Mouse (Mus musculus) embryonic facial prominence, embryonic 12.5 days (tissue): Measurements from ENCODE around the gene Apon. TPM values are rescaled to one million over a fixed set of nuclear protein-coding genes. Genes with fewer than 3 reads are reported as not detected.
"Not testable (repeated sequence)": the region's sequence is repeated elsewhere in the genome, so short reads cannot be mapped to it uniquely, and the experiment has no call there.

Source experiments
- ATAC-seq: fragments of 200-750 bp; cut with Nextera tagmentation; 2 replicates; pipeline ENCODE4 v1.8.0; 2017; ENCODE audit not compliant: insufficient number of reproducible peaks, insufficient read depth, low FRiP score, low TSS enrichment
- H3K27ac ChIP-seq: fragments of 300-500 bp; sonication (generic); 2 replicates; pipeline ENCODE4 v1.5.1; 2016; ENCODE audit warnings: mild to moderate bottlenecking
- H3K27me3 ChIP-seq: fragments of 300-500 bp; sonication (generic); 2 replicates; pipeline ENCODE4 v1.6.1; 2016; ENCODE audit warnings: mild to moderate bottlenecking, moderate library complexity
- H3K36me3 ChIP-seq: fragments of 300-500 bp; sonication (generic); 2 replicates; pipeline ENCODE4 v1.6.1; 2016; ENCODE audit warnings: mild to moderate bottlenecking
- H3K4me1 ChIP-seq: fragments of 300-500 bp; sonication (generic); 2 replicates; pipeline ENCODE4 v1.6.1; 2016
- H3K4me2 ChIP-seq: fragments of 300-500 bp; sonication (generic); replicated peaks from 2 replicates; pipeline ENCODE4 v1.6.1; 2016; ENCODE audit warnings: mild to moderate bottlenecking, moderate library complexity
- H3K4me3 ChIP-seq: fragments of 300-500 bp; sonication (generic); 2 replicates; pipeline ENCODE4 v1.5.1; 2016; ENCODE audit warnings: mild to moderate bottlenecking
- H3K9ac ChIP-seq: fragments of 300-500 bp; sonication (generic); 2 replicates; pipeline ENCODE4 v1.6.1; 2016; ENCODE audit warnings: mild to moderate bottlenecking, moderate library complexity
- H3K9me3 ChIP-seq: fragments of 300-500 bp; sonication (generic); 2 replicates; pipeline ENCODE4 v1.6.1; 2016; ENCODE audit warnings: mild to moderate bottlenecking, moderate library complexity
- WGBS: fragments of 180-500 bp; shearing (Covaris S2); methylation state at CpG from one replicate; pipeline ENCODE4 v1.1.7; 2016; 5-methylcytosine and 5-hydroxymethylcytosine counted together
- polyA plus RNA-seq: library from polyadenylated mRNA; unstranded; fragments of >200 nt; fragmentation: Nextera tagmentation; extraction: Ambion mirVana; gene quantifications from 2 replicates; pipeline ENCODE4 v1.2.1, GENCODE M21; 2016

Gene Apon
- polyA plus RNA-seq, 1 experiment from 2014 or later: 0.90 TPM

DNA sequence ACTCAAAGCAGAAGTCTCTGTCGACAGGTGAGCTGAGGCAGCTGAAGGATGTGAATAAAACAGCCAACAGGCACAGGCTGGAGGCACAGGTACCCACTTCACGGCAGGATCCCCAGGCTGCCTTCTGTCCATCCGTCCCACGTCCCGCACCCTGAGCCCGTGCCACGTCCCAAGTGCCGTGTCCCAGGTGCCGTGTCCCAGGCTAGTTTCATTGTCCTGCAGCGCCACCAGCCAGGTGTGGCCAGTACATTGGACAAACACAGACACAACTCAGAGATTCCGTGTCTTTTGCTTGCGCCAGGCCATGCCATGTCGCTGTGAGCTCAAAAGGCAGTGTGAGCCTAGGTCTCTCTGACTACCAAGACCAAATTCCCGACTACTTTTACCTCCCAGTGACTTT, 27.8 kb downstream of the Apon start:
- H3K27me3 ChIP-seq: no peaks in the 10 kb centered on the region
- no peak overlapping the region for H3K4me3 ChIP-seq
- H3K27ac ChIP-seq: no peak overlapping the region
- no peak overlapping the region for H3K4me2 ChIP-seq
- 92% methylated on average over 14 of the region's 14 CpGs for WGBS
- no peaks in the 10 kb centered on the region for H3K4me1 ChIP-seq
- ATAC-seq: no peak
- peaks cover 53% of the 10 kb centered on the region for H3K36me3 ChIP-seq
- no peaks in the 10 kb centered on the region for H3K9me3 ChIP-seq
- H3K9ac ChIP-seq: no peak overlapping the region

DNA sequence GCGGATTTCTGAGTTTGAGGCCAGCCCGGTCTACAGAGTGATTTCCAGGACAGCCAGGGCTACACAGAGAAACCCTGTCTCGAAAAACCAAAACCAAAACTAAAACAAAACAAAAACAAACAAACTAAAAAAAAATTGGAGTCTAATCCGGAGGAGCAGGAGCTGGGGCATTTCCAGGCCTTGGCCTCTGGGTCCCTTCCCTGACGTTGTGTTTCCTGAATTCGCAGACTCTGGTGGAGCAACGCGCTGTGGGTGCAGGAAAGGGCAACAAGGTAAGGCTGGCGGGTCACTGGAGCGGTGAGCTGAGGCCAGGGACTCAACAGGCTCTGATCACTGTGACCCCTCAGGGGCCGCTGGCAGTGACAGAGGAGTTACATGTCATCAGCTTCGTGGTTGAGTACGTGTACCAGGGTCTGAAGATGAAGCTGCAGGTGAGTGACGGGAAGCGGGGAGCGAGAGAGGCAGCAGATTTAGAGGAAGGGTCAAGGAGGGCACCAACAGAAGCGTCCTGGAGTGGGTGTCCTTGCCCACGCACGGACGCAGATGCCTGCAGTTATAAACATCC, 29.1 kb downstream of the Apon start:
- Histone ChIP-seq H3K36me3 (peaks cover 58% of the 10 kb centered on the region), H3K9ac (no peak overlapping the region), H3K9me3 (no peaks in the 10 kb centered on the region), H3K27ac (no peak overlapping the region), H3K4me3 (no peak overlapping the region), H3K4me1 (no peaks in the 10 kb centered on the region), H3K4me2 (no peak overlapping the region), H3K27me3 (no peaks in the 10 kb centered on the region)
- no peak for ATAC-seq
- 86% methylated on average over 20 of the region's 20 CpGs for WGBS

DNA sequence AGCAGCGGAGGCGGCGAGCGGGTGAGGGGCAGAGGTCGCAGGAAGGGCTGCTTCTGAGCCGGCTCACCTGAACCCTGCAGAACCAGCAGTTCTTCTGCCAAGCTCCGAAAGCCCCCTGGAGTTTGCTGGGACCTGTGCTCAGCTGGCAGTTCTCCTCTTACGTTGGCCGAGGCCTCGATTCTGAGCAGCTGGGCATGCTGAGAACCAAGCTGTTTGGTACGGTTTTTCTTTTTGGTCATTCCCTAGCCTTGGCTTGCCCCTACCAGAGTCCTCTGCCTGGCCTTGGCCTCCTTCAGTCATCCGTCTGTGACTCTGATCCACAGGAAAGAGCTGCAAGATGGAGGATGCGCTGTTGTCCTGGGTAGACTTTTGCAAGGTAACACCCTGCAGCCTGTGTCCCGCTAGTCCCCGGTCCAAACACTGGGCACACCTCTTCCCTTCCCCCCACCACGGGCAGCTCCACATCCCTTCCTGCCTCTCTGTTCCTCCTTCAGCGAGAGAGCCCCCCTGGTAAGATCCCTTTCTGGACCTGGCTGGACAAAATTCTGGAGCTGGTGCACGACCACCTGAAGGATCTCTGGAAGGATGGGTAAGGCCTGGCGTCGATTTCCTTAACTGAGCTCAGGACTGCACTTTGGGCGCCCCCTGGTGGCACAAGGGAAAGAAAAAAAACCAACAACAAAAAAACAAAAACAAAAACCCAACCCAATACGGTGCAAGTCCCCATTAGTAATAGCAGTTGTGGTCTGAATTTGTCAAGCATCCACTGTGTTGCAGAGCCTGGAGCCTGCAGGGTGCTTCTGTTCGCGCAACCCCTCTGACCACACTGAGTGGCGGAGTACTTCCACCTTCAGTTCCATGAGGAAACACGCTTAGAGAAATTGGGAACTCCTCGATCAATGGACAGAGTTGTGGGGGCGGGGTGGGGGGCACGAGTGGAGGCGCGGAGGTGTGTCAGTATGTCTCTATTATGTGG, 30.0 kb downstream of the Apon start:
- 64% methylated on average over 31 of the region's 31 CpGs for WGBS
- no peaks in the 10 kb centered on the region for H3K27me3 ChIP-seq
- no peak overlapping the region for H3K4me2 ChIP-seq
- no peak overlapping the region for H3K9ac ChIP-seq
- 0 out of 2 replicates have a peak, but pooled peaks have one; percentile 47 for ATAC-seq
- no peak overlapping the region for H3K4me3 ChIP-seq
- H3K4me1 ChIP-seq: no peaks in the 10 kb centered on the region
- peaks cover 61% of the 10 kb centered on the region for H3K36me3 ChIP-seq
- H3K9me3 ChIP-seq: no peaks in the 10 kb centered on the region
- no peak overlapping the region for H3K27ac ChIP-seq

DNA sequence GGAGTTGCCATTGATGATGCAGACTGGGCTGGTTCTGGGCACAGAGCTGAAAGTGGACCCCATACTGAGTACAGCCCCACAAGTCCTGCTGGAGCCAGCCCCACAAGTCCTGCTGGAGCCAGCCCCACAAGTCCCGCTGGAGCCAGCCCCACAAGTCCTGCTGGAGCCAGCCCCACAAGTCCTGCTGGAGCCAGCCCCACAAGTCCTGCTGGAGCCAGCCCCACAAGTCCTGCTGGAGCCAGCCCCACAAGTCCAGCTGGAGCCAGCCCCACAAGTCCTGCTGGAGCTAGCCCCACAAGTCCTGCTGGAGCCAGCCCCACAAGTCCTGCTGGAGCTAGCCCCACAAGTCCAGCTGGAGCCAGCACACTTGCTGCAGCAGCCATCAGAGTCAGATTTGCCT, 36.7 kb downstream of the Apon start:
- WGBS: 56% methylated on average over 1 of the region's 1 CpGs
- not testable (repeated sequence) for ATAC-seq, H3K27ac ChIP-seq, H3K27me3 ChIP-seq, H3K4me1 ChIP-seq, H3K9ac ChIP-seq, H3K4me2 ChIP-seq, H3K4me3 ChIP-seq, H3K9me3 ChIP-seq
- H3K36me3 ChIP-seq: peaks cover 46% of the 10 kb centered on the region

DNA sequence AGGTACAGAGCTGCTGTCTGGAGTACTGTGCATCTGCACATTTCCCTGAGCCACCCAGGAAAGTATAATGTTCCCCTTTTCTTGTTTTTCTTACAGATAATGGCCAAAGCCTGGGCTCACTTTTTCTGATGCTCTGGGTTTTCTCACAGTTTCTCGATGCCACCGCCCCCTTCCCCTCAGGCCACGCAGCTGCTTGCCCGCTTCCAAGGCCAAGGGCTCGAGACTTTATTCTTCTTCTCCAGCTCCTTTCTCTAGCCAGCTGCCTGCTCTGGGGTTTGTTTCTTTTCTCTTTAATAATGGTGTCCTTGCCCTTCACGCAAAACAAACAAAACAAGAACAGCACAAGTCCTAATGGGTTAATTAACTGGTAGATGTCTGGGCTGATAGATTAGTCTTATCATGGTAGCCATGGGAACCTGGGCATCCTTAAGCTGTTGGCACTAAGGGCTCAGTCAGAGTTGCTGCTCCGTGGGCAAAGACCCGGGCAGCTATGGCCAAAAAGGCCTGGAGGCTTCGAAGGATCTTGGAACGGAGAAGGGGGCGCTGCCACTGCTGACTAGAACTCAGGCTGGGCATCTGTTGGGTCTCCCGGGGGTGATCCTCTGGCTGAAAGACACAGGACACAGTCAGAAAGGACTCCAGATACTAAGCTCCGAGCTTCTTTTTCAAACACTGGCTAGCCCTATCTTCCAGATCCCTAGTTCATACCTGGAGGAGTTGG, 42.6 kb downstream of the Apon start:
- H3K27ac ChIP-seq: no peak overlapping the region
- peaks cover 11% of the 10 kb centered on the region for H3K36me3 ChIP-seq
- no peak overlapping the region for H3K9ac ChIP-seq
- no peak overlapping the region for H3K4me2 ChIP-seq
- 79% methylated on average over 13 of the region's 13 CpGs for WGBS
- no peaks in the 10 kb centered on the region for H3K27me3 ChIP-seq
- H3K9me3 ChIP-seq: no peaks in the 10 kb centered on the region
- H3K4me3 ChIP-seq: no peak overlapping the region
- no peak for ATAC-seq
- no peaks in the 10 kb centered on the region for H3K4me1 ChIP-seq

DNA sequence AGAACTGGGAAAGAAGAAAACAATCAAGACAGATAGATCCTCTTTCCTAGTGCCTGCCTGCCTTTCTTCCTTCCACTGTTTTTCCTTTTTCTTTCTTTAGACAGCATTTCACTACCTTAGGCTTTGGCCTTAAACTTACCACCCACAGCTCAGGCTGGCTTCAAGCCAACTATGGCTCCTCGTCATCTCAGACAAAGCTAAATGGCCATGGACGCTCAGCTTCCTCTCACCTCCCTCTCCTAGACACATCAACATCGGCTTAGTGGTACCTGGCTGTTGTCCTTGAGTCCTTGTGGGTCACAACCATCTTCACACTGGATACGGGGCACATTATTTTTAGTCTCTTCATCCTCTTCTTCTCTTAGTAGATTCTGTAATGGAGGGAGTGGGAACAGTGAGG, 43.3 kb downstream of the Apon start:
- H3K4me1 ChIP-seq: no peaks in the 10 kb centered on the region
- 79% methylated on average over 4 of the region's 4 CpGs for WGBS
- H3K4me3 ChIP-seq: no peak overlapping the region
- no peak for ATAC-seq
- H3K9ac ChIP-seq: no peak overlapping the region
- H3K27ac ChIP-seq: no peak overlapping the region
- no peaks in the 10 kb centered on the region for H3K9me3 ChIP-seq
- H3K27me3 ChIP-seq: no peaks in the 10 kb centered on the region
- H3K4me2 ChIP-seq: no peak overlapping the region
- H3K36me3 ChIP-seq: peaks cover 6% of the 10 kb centered on the region; the same call in 1 of the 2 replicates

DNA sequence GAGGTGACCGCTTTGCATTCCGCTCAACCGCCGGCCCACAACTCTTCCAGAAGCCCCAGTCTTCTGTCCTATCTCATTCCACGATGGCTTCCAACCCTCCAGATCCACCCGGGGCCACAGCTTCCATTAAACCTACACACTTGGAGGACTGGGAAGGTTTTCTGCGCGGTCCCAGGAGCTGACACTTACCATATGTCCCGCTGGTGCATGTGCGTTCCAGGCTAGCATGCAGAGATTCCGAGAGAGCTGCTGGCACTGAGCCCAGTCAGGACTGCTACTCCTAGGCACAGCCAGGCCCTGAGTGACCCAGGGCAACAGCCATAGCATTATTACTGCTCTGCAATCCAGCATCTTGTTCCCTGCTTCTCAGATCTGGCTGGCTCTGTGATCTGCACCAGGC, 43.7 kb downstream of the Apon start:
- Histone ChIP-seq H3K4me3 (no peak overlapping the region), H3K4me2 (no peak overlapping the region), H3K36me3 (peaks cover 2% of the 10 kb centered on the region; the same call in 1 of the 2 replicates), H3K4me1 (0 out of 2 replicates have a peak, but pooled peaks cover 3% of the 10 kb centered on the region), H3K27ac (no peak overlapping the region), H3K9me3 (no peaks in the 10 kb centered on the region), H3K27me3 (no peaks in the 10 kb centered on the region), H3K9ac (no peak overlapping the region)
- 78% methylated on average over 11 of the region's 11 CpGs for WGBS
- ATAC-seq: no peak

DNA sequence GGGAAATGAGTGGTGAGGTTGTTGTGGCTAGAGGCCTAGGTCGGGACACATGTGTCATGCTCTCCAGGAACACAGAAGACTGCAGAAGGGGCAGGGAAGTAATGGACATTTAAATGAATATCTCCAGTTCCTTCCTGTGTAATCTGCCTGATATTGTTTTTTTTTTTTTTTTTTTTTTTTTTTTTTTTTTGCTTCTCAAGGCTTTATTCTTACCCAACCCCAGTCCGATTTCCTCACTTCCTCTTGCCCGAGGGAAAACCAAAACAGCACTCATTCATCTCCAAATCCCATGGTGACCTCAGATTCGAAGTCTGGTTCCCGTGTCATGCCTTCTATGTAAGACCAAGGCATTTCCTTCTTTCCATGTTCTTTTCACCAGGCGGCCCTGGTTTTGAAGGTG, 44.3 kb downstream of the Apon start:
- no peaks in the 10 kb centered on the region for H3K9me3 ChIP-seq
- no peaks in the 10 kb centered on the region for H3K36me3 ChIP-seq
- H3K9ac ChIP-seq: no peak overlapping the region
- no peak overlapping the region for H3K27ac ChIP-seq
- 65% methylated on average over 6 of the region's 6 CpGs for WGBS
- 0 out of 2 replicates have a peak, but pooled peaks cover 3% of the 10 kb centered on the region for H3K4me1 ChIP-seq
- H3K27me3 ChIP-seq: no peaks in the 10 kb centered on the region
- H3K4me2 ChIP-seq: no peak overlapping the region
- ATAC-seq: no peak
- H3K4me3 ChIP-seq: no peak overlapping the region

DNA sequence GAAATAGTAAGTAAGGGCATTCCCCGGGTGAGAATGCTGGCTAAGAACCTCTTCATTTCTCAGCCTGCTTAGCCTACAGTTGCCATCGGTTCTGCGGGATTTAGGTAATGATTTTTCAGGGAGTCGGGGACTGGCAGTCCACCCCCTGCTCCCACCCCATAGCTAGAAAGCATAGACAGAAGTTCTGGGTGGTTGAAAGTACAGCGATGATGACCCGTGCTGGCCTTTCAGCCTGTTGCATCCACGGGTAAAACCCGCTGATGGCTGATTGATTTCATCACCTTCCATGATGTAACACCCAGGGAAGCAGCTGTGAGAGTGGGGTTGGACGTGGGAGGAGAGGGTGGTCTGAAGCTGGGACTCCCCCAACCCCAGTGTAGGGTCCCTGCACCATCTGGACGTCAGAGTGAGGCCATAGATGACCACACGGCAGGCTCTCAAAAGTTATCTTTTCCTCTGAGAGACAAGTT, 44.8 kb downstream of the Apon start, which contains the start of gene Il23a:
TSS of gene Il23a (minus strand) at position 51 of the 470 bp plus-strand sequence.
- Histone ChIP-seq H3K27ac (no peak within 1 kb of the TSS), H3K9me3 (no peaks in the 10 kb centered on the region), H3K4me1 (peaks cover 4% of the 10 kb centered on the region), H3K9ac (no peak within 1 kb of the TSS), H3K4me2 (no peak within 1 kb of the TSS), H3K4me3 (no peak within 1 kb of the TSS), H3K27me3 (no peaks in the 10 kb centered on the region), H3K36me3 (no peaks in the 10 kb centered on the region)
- ATAC-seq: no peak
- WGBS: 79% methylated on average over 11 of the region's 11 CpGs

- Histone ChIP-seq H3K4me2 (peak overlapping the region; percentile 59), H3K9ac (peak overlapping the region; percentile 79), H3K4me3 (peak overlapping the region; percentile 53), H3K9me3 (no peaks in the 10 kb centered on the region), H3K4me1 (peaks cover 10% of the 10 kb centered on the region), H3K27ac (peak overlapping the region; percentile 95), H3K27me3 (no peaks in the 10 kb centered on the region), H3K36me3 (no peaks in the 10 kb centered on the region)
- 42% methylated on average over 3 of the region's 3 CpGs for WGBS
- no peak for ATAC-seq
Measured at GRCm38 (mm10) chr10:128302357-128302756, 48.5 kb downstream of the Apon start.

DNA sequence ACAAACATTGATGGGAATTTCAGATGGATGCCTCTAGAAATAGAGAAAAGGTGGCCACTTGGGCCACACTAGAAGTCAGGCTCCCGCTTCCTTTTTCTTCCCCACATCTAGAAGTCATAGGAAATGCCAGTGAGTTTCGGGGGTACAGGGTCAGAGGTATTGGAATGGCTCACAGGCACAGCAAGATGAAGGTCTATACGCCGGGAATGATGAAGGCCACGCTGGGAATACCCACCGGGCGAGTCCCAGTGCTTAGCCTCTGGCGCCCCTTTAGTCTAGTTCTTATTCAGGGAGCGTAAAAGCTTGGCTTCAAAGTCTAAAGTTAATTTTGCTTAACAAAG, 48.9 kb downstream of the Apon start:
- H3K4me1 ChIP-seq: peaks cover 10% of the 10 kb centered on the region
- H3K9me3 ChIP-seq: no peaks in the 10 kb centered on the region
- under 1% methylated on average over 9 of the region's 9 CpGs for WGBS
- ATAC-seq: 0 out of 2 replicates have a peak, but pooled peaks have one; percentile 2
- H3K36me3 ChIP-seq: 0 out of 2 replicates have a peak, but pooled peaks cover under 1% of the 10 kb centered on the region
- peak overlapping the region; percentile 95 for H3K27ac ChIP-seq
- H3K9ac ChIP-seq: peak overlapping the region; percentile 79
- peak overlapping the region; percentile 53 for H3K4me3 ChIP-seq
- peak overlapping the region; percentile 59 for H3K4me2 ChIP-seq
- no peaks in the 10 kb centered on the region for H3K27me3 ChIP-seq
